Mouse (Mus musculus) spleen, adult 12 weeks (tissue): Measurements from ENCODE around the gene Marco.

Experiments
- DNase-seq: peaks from one replicate; pipeline ENCODE4 v3.0.0; 2022; ENCODE audit warnings: low spot score

Marco gene

DNA sequence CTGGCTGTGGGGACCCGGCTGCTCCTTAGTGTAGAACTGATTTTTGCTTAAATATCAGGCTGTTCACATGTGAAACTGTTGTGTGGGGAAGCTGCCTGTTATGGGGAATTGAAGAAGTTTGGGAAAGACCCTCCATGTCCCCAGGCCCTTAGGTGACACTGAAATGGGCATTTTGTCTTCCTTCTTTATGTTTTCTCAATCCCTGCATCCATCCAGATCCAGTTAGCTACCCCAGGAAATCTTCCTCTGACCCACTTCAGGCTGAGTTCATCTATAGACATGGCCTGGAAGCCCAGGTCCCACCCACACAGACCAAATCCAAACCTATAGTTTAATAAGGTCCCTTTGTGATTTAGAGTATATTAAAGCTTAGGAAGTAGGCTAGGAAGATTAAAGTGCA lies at the start of gene Marco:
Gene Marco, minus strand, starts transcription at position 101 of the 400 bp plus-strand sequence.
- no peak for DNase-seq

DNA sequence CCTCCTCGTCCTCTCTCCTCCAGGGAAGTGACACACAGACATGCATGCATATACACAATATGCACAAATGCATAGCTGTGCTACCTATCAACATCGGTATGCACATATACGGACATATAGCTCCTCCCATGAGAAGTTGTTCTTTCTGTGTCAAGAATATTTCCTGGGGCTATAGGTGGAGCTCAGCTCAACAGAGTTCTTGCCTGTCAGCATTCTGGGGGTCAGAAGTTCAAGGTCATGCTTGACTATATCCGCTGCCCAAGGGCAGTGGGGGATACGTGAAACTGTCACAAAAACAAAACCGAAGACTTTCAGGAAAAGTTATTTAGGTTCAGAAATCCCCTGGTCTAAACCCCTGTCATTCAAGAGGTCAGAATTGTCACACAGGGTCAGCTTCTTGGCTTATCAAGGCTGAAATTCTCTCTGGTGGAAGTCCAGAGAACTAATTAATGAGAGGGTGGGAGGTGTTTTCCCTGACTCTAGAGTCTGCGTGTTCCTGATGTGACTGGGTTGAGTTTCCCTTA lies 34.7 kb upstream of the Marco start:
- DNase-seq: no peak

DNA sequence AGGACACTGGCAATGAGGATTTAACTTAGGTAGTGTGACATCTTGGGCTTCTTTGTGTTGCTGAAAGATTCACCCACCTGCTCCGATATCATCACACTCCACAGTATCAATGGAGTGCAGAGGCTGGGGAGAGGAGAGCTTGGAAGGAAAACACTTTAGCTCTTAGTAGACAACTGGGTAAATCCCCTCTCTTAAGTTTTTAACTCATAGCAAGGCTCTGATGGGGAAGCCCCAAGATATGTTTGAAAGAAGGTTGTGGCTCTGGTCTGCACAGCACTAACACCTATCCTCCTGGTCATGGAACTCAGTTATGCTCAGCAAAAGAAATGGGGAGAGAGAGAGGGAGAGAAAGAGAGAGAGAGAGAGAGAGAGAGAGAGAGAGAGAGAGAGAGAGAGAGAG lies 32.2 kb upstream of the Marco start:
- no peak for DNase-seq

DNA sequence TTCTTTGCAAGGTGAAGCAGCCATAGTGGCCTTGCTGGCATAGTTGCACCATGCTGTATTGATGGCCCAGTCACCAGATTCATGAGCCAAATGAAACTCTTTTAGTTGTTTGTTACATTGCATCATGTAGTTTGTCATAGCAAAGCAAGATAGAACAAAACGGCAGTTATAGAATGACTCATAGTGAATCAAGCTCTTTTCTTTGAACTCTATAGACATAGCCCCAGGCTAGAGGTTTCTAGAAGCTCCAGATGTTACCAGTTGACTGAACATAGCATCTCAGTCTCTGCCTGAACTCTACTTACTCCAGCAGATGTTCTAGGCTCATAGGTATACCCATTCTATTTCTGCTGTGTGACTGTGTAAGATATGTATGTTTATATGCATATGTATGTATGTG lies 31.1 kb upstream of the Marco start:
- no peak for DNase-seq

DNA sequence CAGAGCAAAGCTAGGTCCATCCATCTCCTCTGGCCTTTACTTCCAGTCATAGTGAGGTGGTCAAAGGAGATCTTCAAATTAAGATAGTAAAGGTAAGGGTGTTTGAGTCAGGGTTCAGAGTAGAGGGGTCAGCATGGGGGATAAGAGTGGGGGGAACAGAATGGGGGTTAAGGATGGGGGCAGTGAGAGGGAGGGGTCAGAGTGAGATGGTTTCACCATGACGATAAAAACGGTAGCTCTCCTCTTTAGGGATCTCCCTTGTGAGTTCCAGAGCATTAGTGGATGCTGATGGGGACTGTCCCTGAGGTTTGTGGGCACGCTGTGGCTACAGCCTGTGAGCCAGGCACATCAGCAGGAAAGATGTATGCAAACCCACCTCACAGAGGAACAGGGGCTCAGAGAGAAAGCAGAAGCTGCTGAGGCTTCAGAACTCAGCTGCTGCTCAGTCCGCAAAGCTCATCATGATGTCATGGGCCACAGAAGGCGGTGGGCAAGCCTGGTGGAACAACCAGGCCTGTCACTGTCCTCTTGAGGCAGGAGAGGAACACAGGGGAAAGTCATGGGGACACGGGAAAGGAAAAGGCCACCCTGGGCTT lies 27.6 kb upstream of the Marco start:
- DNase-seq: no peak

DNA sequence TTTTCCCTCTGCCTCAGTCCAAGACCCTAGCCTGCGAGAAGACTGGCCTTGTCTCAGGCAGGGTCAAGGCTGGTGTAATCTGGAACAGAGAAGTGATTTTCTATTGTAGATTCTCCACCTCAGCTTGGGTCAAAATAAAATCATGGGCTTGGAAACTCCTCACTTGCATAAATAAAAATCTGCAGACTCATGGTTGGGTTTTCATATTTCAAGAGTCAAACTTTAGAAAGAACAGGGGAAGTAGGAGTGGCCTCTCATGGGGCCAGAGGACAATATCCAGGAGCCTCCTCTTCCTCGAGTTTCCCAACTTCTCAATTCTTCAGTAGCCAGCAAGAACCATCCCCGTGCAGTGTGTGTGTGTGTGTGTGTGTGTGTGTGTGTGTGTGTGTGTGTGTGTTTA lies 26.9 kb upstream of the Marco start:
- no peak for DNase-seq

DNA sequence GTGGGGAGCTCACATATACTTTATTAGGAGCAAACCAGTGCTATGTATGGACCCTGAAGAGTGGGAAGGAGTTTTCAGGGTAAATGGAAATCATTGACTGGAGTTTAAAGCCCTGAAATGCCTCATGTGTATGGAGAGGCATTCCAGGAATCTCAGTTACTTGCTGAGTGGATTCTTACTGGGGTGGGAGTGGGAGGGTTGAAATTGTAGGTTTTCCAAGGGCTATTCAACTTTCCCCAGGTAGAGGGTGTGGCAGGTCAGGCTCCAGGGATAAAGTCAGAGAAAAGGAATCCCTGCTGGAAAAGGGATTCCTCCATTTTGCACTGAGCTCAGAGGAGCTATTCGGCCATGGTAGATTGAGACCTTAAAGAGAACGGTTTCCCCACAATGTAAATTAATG lies 25.1 kb upstream of the Marco start:
- DNase-seq: no peak

DNA sequence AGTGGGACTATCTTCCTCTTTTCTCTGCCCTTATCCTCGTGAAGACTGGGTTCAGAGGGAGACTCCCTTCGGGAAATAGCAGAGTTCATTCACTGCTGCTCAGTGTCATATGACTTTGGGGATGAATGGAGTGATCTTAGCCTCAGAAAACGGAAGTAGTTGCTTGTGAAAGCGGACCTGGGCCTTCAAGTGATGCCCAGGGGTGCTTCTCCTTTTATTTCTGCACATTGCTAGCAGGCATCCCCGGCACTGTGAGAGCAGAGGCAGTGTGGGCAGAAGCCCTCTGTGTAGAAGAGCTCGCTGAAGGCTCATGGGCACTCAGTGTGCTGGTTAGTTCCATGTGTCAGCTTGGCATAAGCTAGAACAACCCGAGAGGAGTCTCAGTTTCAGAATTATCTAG lies 12.8 kb upstream of the Marco start:
- DNase-seq: no peak

DNA sequence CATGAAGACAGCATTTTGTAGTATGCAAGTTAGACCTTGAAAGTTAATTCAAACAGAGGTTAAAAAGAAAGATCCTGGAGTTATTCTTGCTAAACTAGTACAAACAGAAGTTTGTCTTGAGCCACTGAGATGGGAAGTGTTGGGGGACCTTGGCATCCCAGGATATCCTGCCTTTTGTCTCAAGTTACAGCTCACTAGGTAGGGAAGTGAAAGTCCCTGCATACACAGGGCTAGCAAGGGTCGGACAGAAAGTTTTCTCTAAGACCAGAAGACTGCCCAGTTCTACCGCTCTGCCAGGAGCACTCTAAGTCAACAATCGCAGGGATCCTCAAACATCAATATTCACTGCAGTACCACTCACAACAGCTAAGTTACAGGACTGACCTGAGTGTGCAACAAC lies 5.5 kb upstream of the Marco start:
- no peak for DNase-seq

DNA sequence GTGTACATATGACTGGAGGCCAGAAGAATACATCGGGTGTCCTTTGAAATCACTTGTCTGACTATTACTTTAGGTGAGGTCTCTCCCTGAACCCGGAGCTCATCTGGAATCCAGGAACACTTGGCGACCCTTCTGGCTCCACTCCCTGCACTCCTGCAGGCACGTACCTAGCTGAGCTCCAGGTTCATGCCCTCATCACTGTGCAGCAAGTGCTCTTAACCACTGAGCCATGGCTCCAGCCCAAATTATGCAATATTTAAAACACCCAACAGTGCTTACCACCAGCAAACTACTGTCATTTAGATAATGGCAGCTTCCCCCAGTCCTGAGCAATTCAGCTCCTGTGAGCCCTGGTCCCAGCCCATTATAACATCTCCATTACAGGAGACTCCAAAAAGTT lies 4.2 kb upstream of the Marco start:
- DNase-seq: no peak

DNA sequence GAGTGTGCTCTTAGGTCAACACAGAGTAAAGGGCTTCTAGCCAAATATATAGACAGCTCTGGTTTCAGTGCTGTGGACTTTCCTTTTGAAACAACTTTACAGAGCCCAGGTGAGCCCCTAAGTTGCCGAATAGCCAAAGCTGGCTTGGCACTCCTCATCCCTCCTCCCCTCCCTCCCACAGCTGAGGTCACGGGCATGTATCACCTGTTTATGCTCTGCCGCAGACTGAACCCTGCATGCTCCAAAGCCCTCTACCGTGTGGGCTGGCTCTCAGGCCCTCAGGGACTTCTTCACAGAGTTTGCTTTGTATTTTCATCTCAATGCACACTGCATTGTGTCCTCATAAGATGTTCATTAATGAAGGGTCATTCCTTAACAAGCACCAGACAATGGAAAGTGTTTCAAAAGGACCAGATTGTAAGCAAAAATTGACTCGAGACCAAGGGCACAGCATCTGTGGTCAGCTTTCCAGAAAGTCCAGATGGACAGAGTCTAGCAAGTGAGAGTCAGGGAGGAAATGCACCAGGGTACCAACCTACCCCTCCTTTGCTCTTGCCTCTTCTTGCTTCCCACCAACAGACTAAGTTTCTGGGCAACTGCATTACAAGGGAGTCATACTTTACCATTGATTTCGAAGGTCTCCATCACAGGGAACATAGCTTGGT lies 646 bp downstream of the Marco start:
- no peak for DNase-seq

DNA sequence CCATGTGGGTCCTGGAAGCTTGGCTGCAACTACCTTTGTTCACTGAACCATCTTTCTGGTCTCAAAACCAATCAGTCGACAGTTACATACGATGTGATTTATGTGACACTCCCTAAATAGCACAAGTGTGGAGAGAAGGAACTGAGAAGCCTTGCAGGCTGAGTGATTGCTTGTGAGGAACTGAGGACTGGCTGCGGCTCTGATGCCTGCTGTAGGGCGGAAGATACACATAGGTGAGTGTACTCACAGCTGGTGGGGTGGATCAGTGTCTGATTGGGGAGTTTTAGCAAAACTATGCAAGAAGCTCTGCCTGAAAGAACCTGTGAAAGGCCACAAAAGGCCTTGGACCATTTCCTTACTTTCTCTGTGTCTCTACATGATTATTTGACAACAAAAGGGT lies 3.3 kb downstream of the Marco start:
- DNase-seq: no peak

DNA sequence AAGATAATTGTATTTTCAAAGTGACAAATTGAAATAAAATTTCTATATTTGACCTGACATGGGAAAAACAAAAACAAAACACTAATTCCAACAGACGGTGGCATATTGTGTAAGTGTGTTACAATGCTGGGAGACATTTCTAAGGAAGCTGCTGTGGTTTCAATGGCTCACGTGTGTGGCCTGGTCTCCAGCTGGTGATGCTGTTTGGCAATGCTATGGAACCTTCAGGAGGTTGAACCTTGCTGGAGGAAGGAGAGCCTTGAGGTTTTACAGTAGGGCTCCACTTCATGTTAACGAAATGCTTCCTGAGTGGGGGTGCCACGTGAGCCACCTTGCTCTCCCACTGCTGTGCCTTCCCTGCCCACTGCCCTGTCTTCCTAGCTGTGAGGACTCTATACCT lies 6.8 kb downstream of the Marco start:
- DNase-seq: no peak

DNA sequence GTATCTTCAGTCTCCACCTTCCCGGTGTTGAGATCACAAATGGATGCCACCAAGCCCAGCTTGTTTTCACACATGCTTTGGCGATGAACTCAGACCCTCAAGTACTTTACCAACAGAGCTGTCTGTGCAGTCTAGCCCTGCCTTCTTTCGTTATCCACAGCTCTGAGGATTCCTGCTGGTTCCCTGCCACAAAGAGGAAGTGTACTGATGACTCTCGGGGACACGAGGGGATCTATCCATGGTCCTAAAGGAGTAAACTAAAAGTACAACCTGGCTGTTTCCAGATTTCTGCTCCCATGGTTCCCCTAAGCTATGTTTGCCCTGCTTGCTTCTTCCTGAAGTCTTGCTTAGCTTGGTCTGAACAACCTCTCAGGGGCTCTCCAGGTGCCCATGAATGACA lies 23.9 kb downstream of the Marco start:
- no peak for DNase-seq

DNA sequence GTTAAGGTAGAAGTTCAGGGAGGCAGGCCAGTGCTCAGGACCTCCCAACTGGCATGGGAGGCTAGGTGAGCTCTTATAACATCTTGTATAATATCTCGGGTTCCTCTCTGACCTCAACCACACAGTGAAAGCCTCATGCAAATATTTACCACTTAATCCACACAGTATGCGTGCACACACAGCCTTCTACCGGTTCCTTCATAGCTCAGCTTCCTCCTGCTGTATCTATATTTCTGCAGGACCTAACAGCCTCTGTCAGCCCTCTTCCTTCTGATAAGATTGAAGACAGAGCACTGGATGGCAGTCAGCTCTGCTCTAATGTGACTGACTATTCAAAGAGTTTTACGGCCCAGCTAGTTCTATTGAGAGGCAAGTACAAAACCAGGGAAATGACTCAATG lies 30.0 kb downstream of the Marco start:
- no peak for DNase-seq

DNA sequence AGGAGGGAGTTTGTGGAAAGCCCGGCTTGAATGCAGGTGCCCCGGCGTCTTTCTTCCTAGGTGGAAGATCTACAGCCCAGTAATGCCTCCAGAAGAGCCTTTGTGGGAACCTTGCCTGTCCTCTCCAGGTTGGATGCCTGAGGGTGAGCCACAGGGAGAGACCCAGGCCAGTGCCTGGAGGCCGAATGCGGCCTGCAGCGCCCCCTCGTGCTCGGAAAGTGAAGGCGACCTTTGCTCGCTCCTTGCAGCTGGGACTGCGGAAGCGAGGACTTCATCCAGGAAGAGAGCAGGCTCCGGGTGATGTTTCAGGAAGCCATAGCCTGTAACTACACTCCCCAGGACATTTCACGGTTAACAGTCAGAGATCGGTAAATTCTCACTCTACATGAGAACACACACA lies 35.9 kb downstream of the Marco start:
- no peak for DNase-seq

DNA sequence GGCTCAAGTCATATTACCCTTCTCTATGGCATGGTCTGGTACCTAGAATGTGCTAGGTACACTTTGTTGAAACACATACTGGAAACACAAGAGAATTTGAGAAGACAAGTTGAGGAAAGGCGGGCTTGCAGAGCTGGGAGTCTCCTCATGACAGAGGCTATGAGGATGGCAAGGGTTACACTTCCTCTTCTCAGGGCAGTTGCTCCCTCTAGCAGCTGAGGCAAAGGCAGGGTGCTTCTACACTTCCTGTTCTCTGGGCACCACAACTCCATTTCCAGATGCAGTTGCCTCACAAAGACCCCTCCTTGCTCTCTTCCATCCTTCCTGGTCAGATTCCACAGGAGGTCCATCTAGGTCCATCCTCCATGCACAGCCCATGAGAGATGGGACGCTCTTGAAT lies 37.5 kb downstream of the Marco start:
- no peak for DNase-seq

DNA sequence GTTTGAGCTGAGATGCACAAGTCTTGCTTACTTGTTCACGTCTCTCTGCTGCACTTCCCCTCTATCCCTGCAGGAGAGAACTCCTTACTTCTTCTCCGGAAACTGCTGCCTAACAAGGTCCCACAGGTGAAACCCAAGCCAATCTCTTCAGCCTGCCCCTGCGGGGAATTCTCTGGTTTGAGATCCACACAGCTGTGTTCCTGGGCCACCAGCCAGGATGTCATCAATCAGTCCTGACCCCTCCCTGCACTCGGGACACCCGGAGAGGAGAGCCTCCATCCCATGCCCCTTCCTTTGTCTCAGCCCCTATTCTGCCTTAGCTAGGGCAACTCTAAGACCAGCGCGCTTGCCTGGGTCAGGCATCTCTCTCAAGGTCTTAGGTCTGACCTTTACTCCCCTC lies 38.1 kb downstream of the Marco start:
- DNase-seq: no peak

DNA sequence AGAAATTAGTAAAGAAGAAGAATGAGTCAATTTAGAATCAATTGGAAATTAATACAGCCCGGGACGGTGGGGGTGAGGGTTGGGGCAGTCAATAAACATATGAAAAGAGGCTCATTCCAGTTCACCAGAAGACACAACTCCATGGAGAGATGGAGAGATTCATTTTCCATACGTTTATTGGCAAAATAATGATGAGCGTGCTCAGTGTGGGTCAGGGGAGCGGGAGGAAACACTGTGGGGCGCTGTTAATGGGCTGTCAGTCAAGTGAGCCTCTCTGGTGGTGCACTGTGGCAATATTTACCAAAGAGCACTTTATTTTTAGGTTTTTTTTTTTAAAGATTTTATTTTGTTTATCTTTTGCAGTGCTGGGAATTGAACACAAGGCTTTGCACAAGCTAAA lies 45.8 kb downstream of the Marco start:
- DNase-seq: no peak

DNA sequence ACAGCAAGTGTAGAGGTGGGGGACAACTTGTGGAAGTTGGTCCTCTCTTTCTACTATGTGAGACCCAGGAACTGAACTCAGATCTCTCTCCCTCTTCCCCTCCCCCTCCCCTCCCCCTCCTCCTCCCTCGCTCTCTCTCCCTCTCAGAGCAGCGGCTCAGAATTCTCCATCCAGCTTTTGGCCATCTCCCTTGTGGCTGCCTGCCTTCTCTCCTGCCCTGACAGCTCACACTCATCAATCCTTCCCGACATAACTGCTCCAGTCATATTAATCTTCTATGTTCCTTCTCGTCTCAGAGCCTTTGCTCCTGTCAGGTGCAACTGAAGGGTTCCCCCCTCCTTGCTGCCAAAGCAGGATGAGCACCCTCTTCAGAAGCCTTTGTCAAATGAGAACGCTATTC lies 46.3 kb downstream of the Marco start:
- DNase-seq: no peak

DNA sequence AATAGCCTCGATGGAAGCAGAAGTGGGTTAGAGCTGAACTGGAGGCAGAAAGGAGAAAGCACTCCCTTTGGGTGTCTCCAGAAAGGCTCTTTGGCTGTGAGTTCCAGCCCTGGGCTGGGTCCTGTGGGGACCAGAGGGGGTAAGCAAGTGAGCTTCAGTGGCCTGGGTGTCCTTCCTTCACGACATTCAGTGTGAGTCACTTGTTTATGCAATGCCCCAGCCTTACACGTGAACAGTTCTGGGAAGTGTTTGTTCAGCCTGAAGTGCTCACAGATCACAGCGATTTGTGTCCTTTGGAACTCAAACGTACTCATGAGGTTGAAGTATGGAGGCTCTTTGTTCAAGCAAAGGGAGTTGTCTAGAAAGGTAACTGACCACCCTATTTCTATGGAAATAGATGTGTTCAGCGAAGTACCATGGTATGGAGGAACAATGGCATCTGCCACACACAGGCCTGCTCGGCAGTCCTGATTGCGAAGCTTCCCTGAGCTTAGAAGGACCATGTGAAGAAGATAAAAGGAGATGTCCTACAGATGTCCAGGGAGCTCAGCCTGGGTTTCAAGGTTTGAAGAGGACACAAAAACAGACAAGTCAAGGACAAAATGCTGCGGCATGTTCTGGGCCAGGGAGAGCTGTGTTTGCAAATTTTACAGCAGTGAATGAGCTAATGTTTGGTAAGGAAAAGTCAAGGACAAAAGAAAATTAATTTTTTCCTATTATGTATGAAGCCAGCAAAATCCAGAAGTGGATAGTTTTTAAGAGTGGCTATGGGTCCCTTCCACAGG lies 53.1 kb downstream of the Marco start:
- DNase-seq: no peak

DNA sequence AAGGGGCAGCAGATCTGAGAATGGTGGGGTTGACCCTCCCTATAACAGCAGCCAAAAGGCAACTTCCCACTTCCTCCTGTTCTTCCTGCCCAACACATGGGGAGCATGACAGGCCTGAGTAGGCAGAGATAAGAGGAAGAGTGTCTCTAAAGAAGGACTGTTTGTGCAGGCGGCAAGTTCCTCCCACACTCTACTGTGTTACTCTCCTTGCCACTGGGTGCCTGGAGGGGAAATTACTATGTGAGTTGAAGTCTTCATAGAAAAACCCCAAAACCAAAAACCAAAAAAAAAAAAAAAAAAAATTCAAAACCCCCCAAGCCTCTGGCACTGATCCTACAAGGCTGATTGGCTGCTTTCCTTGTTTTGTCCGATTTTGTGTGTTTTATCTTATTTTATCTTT lies 55.2 kb downstream of the Marco start:
- no peak for DNase-seq

DNA sequence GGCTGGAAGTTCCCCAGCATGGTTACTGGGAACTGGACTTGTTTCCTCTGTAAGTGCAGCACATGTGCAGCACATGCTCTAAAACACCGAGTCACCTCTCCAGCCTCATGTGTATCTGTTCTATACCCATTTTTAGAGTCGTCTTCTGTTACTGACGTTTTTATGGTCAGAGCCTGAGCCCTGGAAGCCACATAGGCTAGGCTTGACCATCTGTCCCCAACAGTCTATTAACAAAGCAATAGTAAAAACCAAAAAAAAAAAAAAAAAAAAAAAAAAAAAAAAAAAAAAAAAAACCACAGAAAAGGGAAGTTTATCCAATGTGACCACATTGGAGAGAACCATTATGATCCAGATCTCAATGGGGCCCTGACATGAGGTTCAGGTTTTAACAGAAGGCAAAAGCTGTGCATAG lies 61.6 kb downstream of the Marco start:
- no peak for DNase-seq
